Mouse (Mus musculus): ENCODE measurements at regions not wholly inside any gene's neighbourhood (a gene's known extent, or its start where the extent isn't known, plus 50 kb on each side); places are given as distances from the start of the nearest gene placed in this dataset.

- no peak for TF ChIP-seq CTCF (IDR thresholded peaks at IDR 0.05; ENCODE audit: low read depth)
- TF ChIP-seq EP300 (IDR thresholded peaks at IDR 0.05; ENCODE audit: low read depth) = no peak
Measured at GRCm38 (mm10) chr16:29847059-29847458, 217.1 kb upstream of the Hes1 start.
